Mouse (Mus musculus) heart, postnatal 0 days (tissue): ENCODE measurements around the gene Pdgfa. TPM values are rescaled to one million over a fixed set of nuclear protein-coding genes. Genes with fewer than 3 reads are reported as not detected.

Experiments used
- ATAC-seq: fragments of 200-750 bp; cut with Nextera tagmentation; 2 replicates; pipeline ENCODE4 v1.8.0; 2017; ENCODE audit warnings: low read depth, moderate number of reproducible peaks, moderate library complexity; ENCODE audit not compliant: insufficient read depth
- DNase-seq: peaks from one replicate; pipeline ENCODE4 v3.0.0-alpha.2; 2016; ENCODE audit warnings: low spot score
- H3K27ac ChIP-seq: fragments of 300-500 bp; sonication (generic); 2 replicates; pipeline ENCODE4 v1.5.1; 2014; ENCODE audit warnings: low read depth, mild to moderate bottlenecking
- H3K27me3 ChIP-seq: fragments of 300-500 bp; sonication (generic); 2 replicates; pipeline ENCODE4 v1.6.1; 2014; ENCODE audit warnings: low read length, mixed read lengths; ENCODE audit not compliant: control insufficient read depth, insufficient read depth
- H3K36me3 ChIP-seq: fragments of 300-500 bp; sonication (generic); replicated peaks from 2 replicates; pipeline ENCODE4 v1.6.1; 2014; ENCODE audit warnings: low read length, mixed read lengths; ENCODE audit not compliant: control insufficient read depth, insufficient read depth
- H3K4me1 ChIP-seq: fragments of 300-500 bp; sonication (generic); 2 replicates; pipeline ENCODE4 v1.6.1; 2014; ENCODE audit warnings: antibody characterized with exemption; ENCODE audit not compliant: control insufficient read depth, insufficient read depth
- H3K4me2 ChIP-seq: fragments of 300-500 bp; sonication (generic); 2 replicates; pipeline ENCODE4 v1.6.1; 2014; ENCODE audit warnings: low read depth, mild to moderate bottlenecking, low read length, moderate library complexity
- H3K4me3 ChIP-seq: fragments of 300-500 bp; sonication (generic); 2 replicates; pipeline ENCODE4 v1.5.1; 2014; ENCODE audit warnings: low read depth, low read length
- H3K9ac ChIP-seq: fragments of 300-500 bp; sonication (generic); replicated peaks from 2 replicates; pipeline ENCODE4 v1.6.1; 2014; ENCODE audit warnings: low read depth, low read length, mixed read lengths
- H3K9me3 ChIP-seq: fragments of 300-500 bp; sonication (generic); replicated peaks from 2 replicates; pipeline ENCODE4 v1.6.1; 2016; ENCODE audit warnings: low read length; ENCODE audit not compliant: control insufficient read depth
- CTCF ChIP-seq: IDR thresholded peaks from 2 replicates; pipeline ENCODE4 v1.5.1; 2016; ENCODE audit warnings: antibody characterized with exemption, control low read depth, low read depth
- EP300 ChIP-seq: IDR thresholded peaks from 2 replicates; pipeline ENCODE4 v1.6.1; 2016; ENCODE audit warnings: antibody characterized with exemption, low read depth
- whole genome bisulfite sequencing: fragments of 180-500 bp; shearing (Covaris S2); extraction: QIAGEN DNeasy Blood & Tissue Kit; methylation state at CpG from one replicate; pipeline ENCODE4 v1.1.7; 2014; 5-methylcytosine and 5-hydroxymethylcytosine counted together
- polyA plus RNA-seq: library from polyadenylated mRNA; unstranded; fragments of >200 nt; fragmentation: Nextera tagmentation; extraction: Ambion mirVana; gene quantifications from 2 replicates; pipeline ENCODE4 v1.2.1, GENCODE M21; 2015
- total RNA-seq: library from RNA; depleted of rRNA; stranded (reverse); fragments of >200 nt; gene quantifications from 2 replicates; pipeline ENCODE4 v1.2.3, GENCODE M21; 2014; ENCODE audit warnings: low replicate concordance; rRNA removed

Gene Pdgfa
- 60.5 and 78.0 TPM in 2 replicates for total RNA-seq
- polyA plus RNA-seq, result 47.2 and 49.6 TPM in 2 replicates

DNA sequence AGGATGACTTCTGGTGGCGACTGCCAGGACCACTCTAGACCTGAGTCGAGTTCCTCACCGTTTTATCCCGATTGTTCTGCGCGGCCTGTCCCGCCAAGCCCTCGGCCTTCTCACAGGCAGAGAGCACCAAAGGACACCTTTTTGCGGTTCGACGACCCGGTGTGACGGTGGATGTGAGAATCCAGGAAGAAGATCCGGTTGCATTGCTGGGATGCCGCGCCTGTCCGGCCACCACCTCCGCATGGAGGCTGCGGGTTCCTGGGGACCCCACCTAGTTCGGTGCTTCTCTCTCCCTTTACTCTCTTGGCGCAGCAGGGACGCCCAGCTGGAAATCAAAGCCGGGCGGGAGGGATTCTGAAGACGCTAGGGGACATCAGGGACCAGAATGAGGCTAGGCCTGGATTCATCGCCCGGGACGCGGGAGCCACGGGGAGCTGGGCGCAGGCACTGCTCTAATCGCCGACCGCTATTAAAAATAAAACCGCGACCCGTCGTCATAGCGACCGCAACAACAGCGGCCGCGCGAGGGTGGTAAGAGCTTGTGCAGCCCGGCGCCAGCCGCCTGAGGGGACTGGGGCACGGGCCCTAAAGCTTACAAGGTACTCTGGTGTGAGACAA, at the start of gene Pdgfa:
Gene Pdgfa (minus strand): TSS at position 200 of the 618 bp plus-strand sequence.
- peak; percentile 91 for DNase-seq
- Histone ChIP-seq H3K27me3 (peaks cover 29% of the 10 kb centered on the region), H3K4me3 (peak within 1 kb of the TSS; percentile 59), H3K4me2 (peak within 1 kb of the TSS; percentile 79), H3K4me1 (peaks cover 35% of the 10 kb centered on the region), H3K9ac (peak within 1 kb of the TSS; percentile 82), H3K27ac (peak within 1 kb of the TSS; percentile 95), H3K9me3 (peaks cover 4% of the 10 kb centered on the region; the same call in 1 of the 2 replicates), H3K36me3 (no peaks in the 10 kb centered on the region)
- WGBS, result 6% methylated on average over 48 of the region's 48 CpGs
- peak; percentile 58 for ATAC-seq
- no peak for TF ChIP-seq CTCF
- TF ChIP-seq EP300, result no peak

GRCm38 (mm10) chr5:139046636-139047035, 49.5 kb upstream of the Pdgfa start:
- no peaks in the 10 kb centered on the region for H3K27me3 ChIP-seq
- H3K4me3 ChIP-seq, result no peak overlapping the region
- 60% methylated on average over 5 of the region's 5 CpGs for WGBS
- no peak for DNase-seq
- H3K4me1 ChIP-seq, result peaks cover 11% of the 10 kb centered on the region; the same call in 1 of the 2 replicates
- H3K9ac ChIP-seq, result no peak overlapping the region
- H3K9me3 ChIP-seq, result no peaks in the 10 kb centered on the region
- ATAC-seq, result no peak
- TF ChIP-seq CTCF (no peak), EP300 (no peak)
- H3K27ac ChIP-seq, result no peak overlapping the region
- H3K36me3 ChIP-seq, result no peaks in the 10 kb centered on the region
- no peak overlapping the region for H3K4me2 ChIP-seq

- Histone ChIP-seq H3K9me3 (no peaks in the 10 kb centered on the region), H3K36me3 (no peaks in the 10 kb centered on the region), H3K27ac (no peak overlapping the region), H3K27me3 (no peaks in the 10 kb centered on the region), H3K4me2 (no peak overlapping the region), H3K9ac (no peak overlapping the region), H3K4me1 (peaks cover 11% of the 10 kb centered on the region; the same call in 1 of the 2 replicates), H3K4me3 (no peak overlapping the region)
- WGBS, result 38% methylated on average over 4 of the region's 4 CpGs
- ATAC-seq, result peak; percentile 41; the same call in 1 of the 2 replicates
- TF ChIP-seq CTCF (no peak), EP300 (no peak)
- no peak for DNase-seq
These were observed 46.4 kb upstream of the Pdgfa start for GRCm38 (mm10) chr5:139043546-139043945.

- no peaks in the 10 kb centered on the region for H3K27me3 ChIP-seq
- H3K9me3 ChIP-seq, result no peaks in the 10 kb centered on the region
- no peaks in the 10 kb centered on the region for H3K36me3 ChIP-seq
- no peak overlapping the region for H3K9ac ChIP-seq
- H3K27ac ChIP-seq, result no peak overlapping the region
- DNase-seq (no peak), ATAC-seq (no peak)
- no peak overlapping the region for H3K4me2 ChIP-seq
- H3K4me3 ChIP-seq, result no peak overlapping the region
- TF ChIP-seq EP300 (no peak), CTCF (no peak)
- WGBS, result 82% methylated on average over 12 of the region's 12 CpGs
- peaks cover 11% of the 10 kb centered on the region; the same call in 1 of the 2 replicates for H3K4me1 ChIP-seq
These were observed 45.1 kb upstream of the Pdgfa start for GRCm38 (mm10) chr5:139042299-139042698.

GRCm38 (mm10) chr5:139035171-139035570, 38.0 kb upstream of the Pdgfa start:
- H3K4me3 ChIP-seq, result no peak overlapping the region
- H3K9ac ChIP-seq, result no peak overlapping the region
- no peaks in the 10 kb centered on the region for H3K36me3 ChIP-seq
- H3K27me3 ChIP-seq, result no peaks in the 10 kb centered on the region
- WGBS, result 67% methylated on average over 2 of the region's 2 CpGs
- DNase-seq (no peak), ATAC-seq (no peak)
- H3K27ac ChIP-seq, result no peak overlapping the region
- no peaks in the 10 kb centered on the region; the same call in 1 of the 2 replicates for H3K4me1 ChIP-seq
- TF ChIP-seq EP300 (no peak), CTCF (no peak)
- H3K4me2 ChIP-seq, result no peak overlapping the region
- H3K9me3 ChIP-seq, result no peaks in the 10 kb centered on the region

GRCm38 (mm10) chr5:139034746-139035145, 37.6 kb upstream of the Pdgfa start:
- no peaks in the 10 kb centered on the region; the same call in 1 of the 2 replicates for H3K4me1 ChIP-seq
- H3K27ac ChIP-seq, result no peak overlapping the region
- H3K4me3 ChIP-seq, result no peak overlapping the region
- no peaks in the 10 kb centered on the region for H3K36me3 ChIP-seq
- TF ChIP-seq CTCF (no peak), EP300 (no peak)
- H3K9ac ChIP-seq, result no peak overlapping the region
- no peaks in the 10 kb centered on the region for H3K9me3 ChIP-seq
- H3K27me3 ChIP-seq, result no peaks in the 10 kb centered on the region
- DNase-seq (no peak), ATAC-seq (no peak)
- 77% methylated on average over 6 of the region's 6 CpGs for WGBS
- H3K4me2 ChIP-seq, result no peak overlapping the region
